Mouse (Mus musculus) heart, embryonic 11.5 days (tissue): Measurements from ENCODE around the gene Ehd4. TPM values are rescaled to one million over a fixed set of nuclear protein-coding genes. Genes with fewer than 3 reads are reported as not detected.
A peak's percentile ranks its signal among the peaks of the same experiment; 100 is the strongest.

Experiments
- ATAC-seq: fragments of 200-750 bp; cut with Nextera tagmentation; replicated peaks from 2 replicates; pipeline ENCODE4 v1.8.0; 2017; ENCODE audit warnings: moderate library complexity; ENCODE audit not compliant: insufficient number of reproducible peaks, low FRiP score, low TSS enrichment
- H3K27ac ChIP-seq: fragments of 300-500 bp; sonication (generic); 2 replicates; pipeline ENCODE4 v1.5.1; 2014; ENCODE audit warnings: mild to moderate bottlenecking, low read depth, low read length
- H3K27me3 ChIP-seq: fragments of 300-500 bp; sonication (generic); 2 replicates; pipeline ENCODE4 v1.6.1; 2014; ENCODE audit warnings: mild to moderate bottlenecking, low read length, mixed read lengths; ENCODE audit not compliant: control insufficient read depth, insufficient read depth
- H3K36me3 ChIP-seq: fragments of 300-500 bp; sonication (generic); 2 replicates; pipeline ENCODE4 v1.6.1; 2014; ENCODE audit warnings: mild to moderate bottlenecking, low read length, moderate library complexity, mixed read lengths; ENCODE audit not compliant: control insufficient read depth, insufficient read depth
- H3K4me1 ChIP-seq: fragments of 300-500 bp; sonication (generic); 2 replicates; pipeline ENCODE4 v1.6.1; 2014; ENCODE audit warnings: low read length; ENCODE audit not compliant: control insufficient read depth, insufficient read depth
- H3K4me2 ChIP-seq: fragments of 300-500 bp; sonication (generic); 2 replicates; pipeline ENCODE4 v1.6.1; 2014; ENCODE audit warnings: mild to moderate bottlenecking, moderate library complexity
- H3K4me3 ChIP-seq: fragments of 300-500 bp; sonication (generic); 2 replicates; pipeline ENCODE4 v1.5.1; 2014; ENCODE audit warnings: low read depth, low read length
- H3K9ac ChIP-seq: fragments of 300-500 bp; sonication (generic); 2 replicates; pipeline ENCODE4 v1.6.1; 2014; ENCODE audit warnings: mild to moderate bottlenecking, low read depth, low read length, moderate library complexity
- H3K9me3 ChIP-seq: fragments of 300-500 bp; sonication (generic); replicated peaks from 2 replicates; pipeline ENCODE4 v1.6.1; 2016; ENCODE audit warnings: low read length; ENCODE audit not compliant: control insufficient read depth
- WGBS: fragments of 180-500 bp; shearing (Covaris S2); extraction: QIAGEN DNeasy Blood & Tissue Kit; methylation state at CpG from one replicate; pipeline ENCODE4 v1.1.7; 2014; ENCODE audit not compliant: insufficient replicate concordance; 5-methylcytosine and 5-hydroxymethylcytosine counted together
- polyA plus RNA-seq: library from polyadenylated mRNA; unstranded; fragments of >200 nt; fragmentation: Nextera tagmentation; extraction: Ambion mirVana; gene quantifications from 2 replicates; pipeline ENCODE4 v1.2.1, GENCODE M21; 2014

The Ehd4 gene
- polyA plus RNA-seq, 1 experiment from 2014 or later, result 113 TPM

DNA sequence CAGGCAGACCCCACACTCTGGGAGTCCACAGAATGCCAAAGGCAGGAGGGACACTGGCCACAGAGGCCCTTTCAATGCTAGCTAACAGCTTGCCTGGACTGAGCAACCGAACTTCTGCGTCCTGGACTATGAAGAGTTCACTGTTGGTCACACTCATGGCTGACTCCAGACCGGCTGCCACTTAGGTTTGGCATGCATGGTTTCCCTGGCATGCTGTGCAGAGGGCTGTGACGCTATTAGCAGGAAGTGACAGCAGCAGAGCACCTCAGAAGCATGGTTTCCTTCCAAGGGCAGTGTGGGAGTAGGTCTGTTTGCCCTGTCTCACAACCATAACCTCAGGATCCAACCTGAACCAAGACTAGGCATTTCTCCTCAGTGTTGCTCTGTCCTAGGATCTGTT lies 28.0 kb downstream of the Ehd4 start:
- 66% methylated on average over 4 of the region's 4 CpGs for WGBS
- H3K4me1 ChIP-seq, result peaks cover 63% of the 10 kb centered on the region
- H3K36me3 ChIP-seq, result no peaks in the 10 kb centered on the region
- peak overlapping the region; percentile 95 for H3K27ac ChIP-seq
- no peak overlapping the region for H3K4me2 ChIP-seq
- H3K9me3 ChIP-seq, result no peaks in the 10 kb centered on the region
- H3K27me3 ChIP-seq, result no peaks in the 10 kb centered on the region
- H3K9ac ChIP-seq, result no peak overlapping the region
- H3K4me3 ChIP-seq, result no peak overlapping the region
- ATAC-seq, result no peak

DNA sequence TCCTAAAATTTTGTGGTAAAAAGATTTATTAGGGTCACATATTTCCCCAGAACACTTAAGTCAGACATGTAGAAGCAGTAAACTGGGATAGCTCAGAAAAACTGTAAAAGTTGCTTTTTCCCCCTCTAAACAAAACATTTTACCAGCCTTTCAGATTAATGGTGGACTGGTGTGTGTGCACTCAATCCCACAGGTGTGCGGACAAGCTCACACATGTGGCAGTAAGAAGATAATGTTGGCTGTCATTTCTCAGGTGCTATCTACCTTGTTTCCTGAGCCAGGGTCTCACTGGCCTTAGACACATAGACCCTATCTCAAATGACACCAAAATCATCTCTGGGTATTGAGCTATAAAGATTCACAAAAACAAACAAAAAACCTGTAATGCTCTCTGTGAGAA lies 28.9 kb downstream of the Ehd4 start:
- no peaks in the 10 kb centered on the region for H3K9me3 ChIP-seq
- H3K4me1 ChIP-seq, result peaks cover 63% of the 10 kb centered on the region
- no peak overlapping the region for H3K27ac ChIP-seq
- no peaks in the 10 kb centered on the region for H3K36me3 ChIP-seq
- no peaks in the 10 kb centered on the region for H3K27me3 ChIP-seq
- no peak overlapping the region for H3K9ac ChIP-seq
- no peak for ATAC-seq
- 96% methylated on average over 1 of the region's 1 CpGs for WGBS
- no peak overlapping the region for H3K4me2 ChIP-seq
- no peak overlapping the region for H3K4me3 ChIP-seq

DNA sequence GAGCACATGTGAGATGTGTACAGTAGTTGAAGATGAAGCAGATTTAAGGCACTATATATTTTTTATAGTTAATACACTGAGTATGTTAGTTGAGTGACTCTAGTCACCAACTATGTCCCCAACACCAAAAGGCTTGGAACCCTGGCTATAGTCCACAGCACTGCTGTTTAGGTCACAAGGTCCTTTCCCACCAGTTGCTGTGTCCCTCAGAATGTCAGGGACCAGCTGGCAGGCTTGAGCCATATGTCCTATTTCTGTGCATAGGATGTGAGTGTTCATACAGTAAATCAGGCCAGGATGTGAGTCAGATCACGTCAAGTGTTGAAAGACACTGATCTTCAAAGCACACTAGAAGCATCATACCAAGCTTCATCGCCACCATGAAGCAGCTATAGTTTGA lies 29.5 kb downstream of the Ehd4 start:
- H3K9me3 ChIP-seq, result no peaks in the 10 kb centered on the region
- H3K36me3 ChIP-seq, result no peaks in the 10 kb centered on the region
- H3K9ac ChIP-seq, result no peak overlapping the region
- H3K4me2 ChIP-seq, result no peak overlapping the region
- WGBS, result 87% methylated on average over 2 of the region's 2 CpGs
- H3K4me3 ChIP-seq, result no peak overlapping the region
- H3K27me3 ChIP-seq, result no peaks in the 10 kb centered on the region
- no peak for ATAC-seq
- peaks cover 58% of the 10 kb centered on the region for H3K4me1 ChIP-seq
- no peak overlapping the region for H3K27ac ChIP-seq

DNA sequence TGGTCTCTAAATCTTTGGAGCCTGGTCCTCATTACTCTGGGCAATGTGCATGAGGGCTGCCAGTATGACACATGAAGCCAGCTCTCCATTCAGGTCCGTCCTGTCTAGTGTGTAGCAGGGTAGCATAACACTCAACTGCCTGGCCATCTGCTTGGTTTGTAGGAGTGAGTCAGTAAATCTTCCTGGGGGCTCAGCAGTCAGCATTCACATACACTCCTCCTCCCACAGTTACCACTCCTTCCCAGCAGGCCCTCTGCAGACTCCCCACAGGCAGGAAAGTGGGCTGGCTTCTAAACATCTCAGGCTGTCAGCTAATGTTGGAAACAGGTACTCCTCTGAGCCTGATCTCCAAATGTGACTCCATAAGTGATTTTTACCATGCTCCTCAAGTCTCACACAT lies 30.3 kb downstream of the Ehd4 start:
- peaks cover 49% of the 10 kb centered on the region for H3K4me1 ChIP-seq
- H3K4me2 ChIP-seq, result no peak overlapping the region
- H3K36me3 ChIP-seq, result no peaks in the 10 kb centered on the region
- no peaks in the 10 kb centered on the region for H3K9me3 ChIP-seq
- WGBS, result 63% methylated on average over 1 of the region's 1 CpGs
- ATAC-seq, result no peak
- no peak overlapping the region for H3K27ac ChIP-seq
- H3K4me3 ChIP-seq, result no peak overlapping the region
- H3K27me3 ChIP-seq, result no peaks in the 10 kb centered on the region
- no peak overlapping the region for H3K9ac ChIP-seq

DNA sequence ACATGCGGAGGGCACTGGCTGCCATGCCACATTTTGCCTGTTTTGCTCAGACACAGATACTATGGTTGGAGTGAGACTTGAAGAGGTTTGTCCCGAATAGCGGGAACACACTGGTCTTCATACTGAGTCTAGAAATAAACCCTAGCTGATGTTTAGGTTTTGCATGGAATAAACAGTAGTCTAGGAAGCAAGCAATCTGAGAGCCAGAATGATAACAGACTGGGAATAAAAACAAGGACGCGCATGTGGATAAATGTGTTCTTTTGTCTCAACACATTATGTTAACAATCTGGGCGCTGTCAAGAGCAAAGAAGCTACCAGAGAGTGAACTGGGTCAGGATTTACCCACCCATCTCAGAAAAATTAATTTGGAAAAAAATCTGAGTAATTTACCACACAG lies 31.4 kb downstream of the Ehd4 start:
- no peak for ATAC-seq
- Histone ChIP-seq H3K9me3 (no peaks in the 10 kb centered on the region), H3K9ac (no peak overlapping the region), H3K4me3 (no peak overlapping the region), H3K4me2 (no peak overlapping the region), H3K4me1 (peaks cover 38% of the 10 kb centered on the region), H3K27me3 (no peaks in the 10 kb centered on the region), H3K36me3 (no peaks in the 10 kb centered on the region), H3K27ac (no peak overlapping the region)
- 81% methylated on average over 6 of the region's 6 CpGs for WGBS

DNA sequence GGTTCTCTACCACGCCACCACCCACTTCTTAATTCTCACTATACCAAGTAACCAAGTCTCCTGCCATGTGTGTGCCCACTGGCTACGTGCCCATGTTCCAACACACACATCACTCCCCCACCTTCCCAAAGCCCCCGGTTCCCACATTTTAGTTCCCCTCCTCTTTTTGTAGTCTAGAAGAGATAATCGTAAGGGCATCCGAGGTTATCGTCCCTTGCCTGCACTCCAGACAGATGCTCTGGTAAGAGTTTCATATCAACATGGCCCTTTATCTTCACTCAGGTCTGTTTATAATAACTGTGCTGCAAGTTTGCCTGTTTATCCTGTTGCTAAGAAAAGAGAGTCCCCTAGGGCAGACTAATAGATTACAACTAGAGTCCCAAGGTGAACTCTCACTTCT lies 37.1 kb downstream of the Ehd4 start:
- Histone ChIP-seq H3K4me3 (no peak overlapping the region), H3K36me3 (peaks cover 2% of the 10 kb centered on the region; the same call in 1 of the 2 replicates), H3K27me3 (no peaks in the 10 kb centered on the region), H3K9ac (no peak overlapping the region), H3K4me1 (peaks cover 30% of the 10 kb centered on the region), H3K4me2 (no peak overlapping the region), H3K27ac (no peak overlapping the region), H3K9me3 (no peaks in the 10 kb centered on the region)
- WGBS, result 71% methylated on average over 6 of the region's 6 CpGs
- no peak for ATAC-seq

DNA sequence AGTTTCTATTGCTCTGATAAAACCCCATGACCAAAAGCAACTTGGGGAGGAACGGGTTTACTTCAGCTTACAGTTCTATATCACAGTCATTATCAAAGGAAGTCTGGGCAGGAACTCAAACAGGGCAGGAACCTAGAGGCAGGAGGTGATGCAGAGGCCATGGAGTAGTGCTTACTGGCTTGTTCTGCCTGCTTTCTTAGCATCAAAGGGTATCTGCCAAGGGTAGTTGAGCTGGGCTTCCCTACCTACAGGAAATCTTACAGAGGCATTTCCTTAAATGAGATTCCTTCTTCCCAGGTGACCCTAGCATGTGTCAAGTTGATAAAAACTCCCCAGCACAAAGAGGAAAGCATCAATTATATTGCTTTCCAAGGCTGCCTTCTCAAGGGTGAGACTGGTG lies 38.0 kb downstream of the Ehd4 start:
- Histone ChIP-seq H3K4me3 (no peak overlapping the region), H3K36me3 (peaks cover 2% of the 10 kb centered on the region; the same call in 1 of the 2 replicates), H3K27ac (no peak overlapping the region), H3K27me3 (no peaks in the 10 kb centered on the region), H3K4me1 (peaks cover 33% of the 10 kb centered on the region), H3K4me2 (no peak overlapping the region), H3K9me3 (no peaks in the 10 kb centered on the region), H3K9ac (no peak overlapping the region)
- WGBS, result 53% methylated on average over 1 of the region's 1 CpGs
- ATAC-seq, result no peak

DNA sequence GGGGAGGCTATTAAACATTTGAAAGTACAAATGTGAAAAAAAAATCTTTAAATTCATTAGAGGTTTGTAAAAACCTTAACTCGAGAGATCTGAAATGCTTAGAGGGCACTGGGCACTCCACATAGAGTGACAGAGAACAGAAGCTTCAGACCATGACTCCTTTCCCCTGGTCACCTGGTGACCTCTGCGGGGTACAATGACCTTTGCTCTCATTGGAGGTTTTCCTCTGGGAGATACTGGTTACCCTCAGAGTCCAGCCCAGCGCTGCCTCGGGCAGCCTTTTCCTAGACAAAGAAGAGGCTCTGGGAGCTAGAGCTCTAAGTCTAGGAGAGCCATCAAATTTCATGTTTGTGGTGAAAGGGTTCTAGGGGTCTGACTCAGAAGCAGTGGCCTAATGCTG lies 39.4 kb downstream of the Ehd4 start:
- H3K4me1 ChIP-seq, result peaks cover 39% of the 10 kb centered on the region
- no peaks in the 10 kb centered on the region for H3K27me3 ChIP-seq
- no peak overlapping the region for H3K4me3 ChIP-seq
- WGBS, result 71% methylated on average over 4 of the region's 4 CpGs
- 0 out of 2 replicates have a peak overlapping the region, but pooled peaks have one; percentile 15 for H3K27ac ChIP-seq
- no peak for ATAC-seq
- H3K9ac ChIP-seq, result 0 out of 2 replicates have a peak overlapping the region, but pooled peaks have one; percentile 46
- H3K4me2 ChIP-seq, result no peak overlapping the region
- peaks cover 2% of the 10 kb centered on the region; the same call in 1 of the 2 replicates for H3K36me3 ChIP-seq
- H3K9me3 ChIP-seq, result no peaks in the 10 kb centered on the region

DNA sequence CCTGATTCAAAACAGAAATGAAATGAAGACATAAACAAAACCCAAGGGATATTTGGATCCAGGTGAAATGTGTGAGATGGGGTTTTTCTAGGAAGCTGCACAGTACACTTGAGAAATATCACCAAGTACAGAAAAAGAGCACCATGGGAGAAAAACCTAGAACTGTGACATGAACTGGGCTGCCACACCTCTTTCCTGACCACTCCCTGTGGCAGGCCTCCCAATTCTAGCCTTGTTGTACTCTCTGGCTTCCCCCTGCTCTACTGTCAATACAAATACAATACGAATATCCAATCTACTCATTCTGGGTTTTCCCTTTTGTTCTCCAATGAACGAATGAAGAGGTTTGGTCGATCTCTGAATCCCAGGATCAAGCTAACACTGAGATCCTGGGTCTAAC lies 40.4 kb downstream of the Ehd4 start:
- Histone ChIP-seq H3K27ac (peak overlapping the region; percentile 29; the same call in 1 of the 2 replicates), H3K4me1 (peaks cover 39% of the 10 kb centered on the region), H3K36me3 (peaks cover 2% of the 10 kb centered on the region; the same call in 1 of the 2 replicates), H3K4me2 (no peak overlapping the region), H3K4me3 (no peak overlapping the region), H3K27me3 (no peaks in the 10 kb centered on the region), H3K9ac (no peak overlapping the region), H3K9me3 (no peaks in the 10 kb centered on the region)
- ATAC-seq, result no peak
- 72% methylated on average over 3 of the region's 3 CpGs for WGBS
